Mouse (Mus musculus) urinary bladder, postnatal 36 days (tissue): Measurements from ENCODE around the gene Mbnl1.

Experiments
- DNase-seq, 2 experiments: peaks; one replicate each; pipeline ENCODE4 v3.0.0; 2022; ENCODE audit warnings: low spot score in 2 of 2, mixed read lengths in 1 of 2

The Mbnl1 gene

GRCm38 (mm10) chr3:60517234-60517787 is 44.7 kb downstream of the Mbnl1 start:
- DNase-seq: no peak

- DNase-seq: no peak
Measured at GRCm38 (mm10) chr3:60519337-60519736, 46.7 kb downstream of the Mbnl1 start.

- DNase-seq: no peak
Measured at GRCm38 (mm10) chr3:60524127-60524526, 51.5 kb downstream of the Mbnl1 start.

- no peak for DNase-seq
Measured at GRCm38 (mm10) chr3:60531286-60531685, 58.7 kb downstream of the Mbnl1 start.

GRCm38 (mm10) chr3:60531826-60532225 is 59.2 kb downstream of the Mbnl1 start:
- DNase-seq: no peak

DNA sequence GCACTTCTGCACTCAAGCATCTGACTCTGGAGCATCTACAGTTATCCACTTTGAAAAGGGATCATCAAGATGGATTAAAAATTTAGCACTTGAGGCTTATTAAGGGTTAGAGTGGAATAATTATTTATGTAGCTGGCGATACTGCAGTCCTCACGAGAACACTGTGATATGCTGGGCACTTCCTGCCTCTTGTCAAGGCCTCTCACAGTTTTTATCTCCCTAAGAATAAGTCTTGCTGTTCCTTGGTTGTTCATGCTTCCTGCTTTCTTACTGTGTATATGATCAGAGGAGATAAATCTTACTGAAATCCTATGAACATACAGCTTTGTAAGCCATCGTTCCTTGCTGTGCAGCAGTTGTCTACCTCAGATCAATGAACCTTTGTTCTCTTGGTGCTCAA is 62.6 kb downstream of the Mbnl1 start:
- no peak for DNase-seq

GRCm38 (mm10) chr3:60537063-60537462 is 64.4 kb downstream of the Mbnl1 start:
- DNase-seq: no peak

DNA sequence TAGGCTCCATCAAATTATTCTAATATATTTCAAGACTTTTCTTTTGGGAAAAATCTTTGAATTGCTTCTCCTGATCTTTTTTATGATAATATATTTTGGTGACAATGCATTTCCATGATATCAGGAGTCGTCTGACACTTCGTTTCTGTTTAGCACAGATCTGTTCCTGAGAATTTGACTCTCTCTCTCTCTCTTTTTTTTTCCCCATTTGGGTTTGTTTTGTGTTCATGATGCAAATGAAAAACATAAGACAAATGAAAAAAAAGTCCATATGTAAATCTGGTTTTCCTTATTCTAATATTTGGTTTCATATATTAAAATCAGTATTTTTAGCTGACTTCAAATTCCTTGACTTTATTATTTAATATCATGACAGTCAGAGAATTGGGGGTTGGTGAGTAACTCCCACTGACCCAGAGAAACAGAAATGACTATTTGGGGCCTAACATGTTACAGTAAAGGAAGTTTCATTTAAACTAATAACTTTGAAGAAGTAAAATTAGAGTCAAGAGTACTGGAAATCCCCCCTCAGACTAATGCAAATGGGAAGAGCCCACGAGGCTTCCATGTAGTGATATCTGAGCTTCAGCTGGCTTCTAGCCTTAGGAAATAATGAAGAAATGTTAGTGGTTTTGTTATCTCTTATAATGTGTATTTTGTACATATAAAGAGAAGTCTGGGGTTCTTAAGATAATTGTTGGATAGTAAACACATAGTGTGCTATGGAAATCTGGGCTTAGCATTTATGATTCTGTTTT is 65.8 kb downstream of the Mbnl1 start:
- no peak for DNase-seq

GRCm38 (mm10) chr3:60541121-60541520 is 68.5 kb downstream of the Mbnl1 start:
- no peak for DNase-seq

GRCm38 (mm10) chr3:60546196-60546595 is 73.6 kb downstream of the Mbnl1 start:
- DNase-seq: no peak

- DNase-seq: no peak
Measured at GRCm38 (mm10) chr3:60546904-60547303, 74.3 kb downstream of the Mbnl1 start.

GRCm38 (mm10) chr3:60550492-60550891 is 77.9 kb downstream of the Mbnl1 start:
- no peak for DNase-seq

- no peak for DNase-seq
Measured at GRCm38 (mm10) chr3:60551650-60552049, 79.0 kb downstream of the Mbnl1 start.

- DNase-seq: no peak
Measured at GRCm38 (mm10) chr3:60553011-60553410, 80.4 kb downstream of the Mbnl1 start.

DNA sequence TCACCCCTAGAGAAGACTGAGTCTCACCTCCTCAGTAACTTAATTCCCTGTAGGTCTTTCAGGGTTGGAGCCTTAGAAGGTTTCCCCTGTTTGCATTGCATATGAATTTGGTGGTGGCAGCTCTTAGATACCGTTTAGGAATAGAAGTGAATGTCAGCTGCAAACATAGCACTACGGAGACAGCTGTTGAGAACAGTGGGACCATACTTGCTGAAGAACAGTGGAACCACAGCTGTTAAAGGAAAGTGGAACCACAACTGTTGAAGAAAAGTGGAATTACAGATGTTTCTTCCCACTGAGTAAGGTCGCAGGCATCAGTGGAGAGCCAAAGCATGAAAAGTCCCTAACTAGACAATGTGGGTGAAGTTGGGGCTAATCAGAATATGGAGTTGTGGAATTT is 84.0 kb downstream of the Mbnl1 start:
- no peak for DNase-seq

DNA sequence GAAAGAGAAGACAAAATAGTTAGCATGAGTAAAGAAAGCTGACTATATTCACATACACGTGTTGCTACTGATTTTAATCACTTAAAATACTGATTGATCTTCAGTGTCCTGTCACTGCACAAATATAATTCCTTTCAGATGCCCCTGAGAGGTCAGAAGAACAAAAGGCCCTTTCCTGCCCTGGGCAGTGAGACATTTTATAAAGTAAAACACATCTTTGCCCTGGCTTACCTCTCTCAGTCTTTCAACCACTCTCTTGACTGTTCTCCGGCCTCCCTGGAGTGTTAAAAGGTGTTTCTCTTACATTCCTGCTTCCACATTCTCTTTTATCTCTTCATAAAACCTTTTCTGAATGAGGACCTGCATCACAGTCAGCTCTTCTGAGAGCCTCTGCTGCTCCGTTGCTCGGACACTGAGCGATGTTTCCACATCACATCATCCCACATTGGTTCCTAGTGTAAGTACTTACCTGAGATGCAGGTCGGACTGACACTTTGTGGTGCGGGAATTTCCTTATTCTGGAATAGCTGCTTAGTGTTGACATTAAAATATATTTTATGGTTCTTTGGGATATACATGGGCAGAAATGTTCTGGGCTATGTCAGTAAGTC is 85.7 kb downstream of the Mbnl1 start:
- DNase-seq: no peak

DNA sequence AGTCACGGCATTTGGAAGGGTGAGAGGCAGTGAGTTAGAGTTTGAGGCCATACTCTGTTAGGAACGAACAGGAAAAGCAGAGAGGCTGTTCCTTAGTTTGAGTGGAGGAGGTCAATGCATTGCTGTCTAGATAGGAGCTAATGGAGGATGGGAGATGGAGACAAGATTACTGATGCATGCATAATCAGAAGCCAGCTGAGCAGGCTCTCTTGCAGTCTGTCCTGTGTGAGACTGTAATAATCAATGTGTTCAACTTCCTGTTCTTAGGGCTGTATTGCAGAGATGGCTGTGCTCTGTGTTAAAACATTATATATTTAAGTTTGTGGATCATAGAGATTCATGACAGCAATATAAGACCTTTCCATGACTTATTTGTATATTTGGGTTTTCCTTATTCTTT is 87.1 kb downstream of the Mbnl1 start:
- DNase-seq: no peak

DNA sequence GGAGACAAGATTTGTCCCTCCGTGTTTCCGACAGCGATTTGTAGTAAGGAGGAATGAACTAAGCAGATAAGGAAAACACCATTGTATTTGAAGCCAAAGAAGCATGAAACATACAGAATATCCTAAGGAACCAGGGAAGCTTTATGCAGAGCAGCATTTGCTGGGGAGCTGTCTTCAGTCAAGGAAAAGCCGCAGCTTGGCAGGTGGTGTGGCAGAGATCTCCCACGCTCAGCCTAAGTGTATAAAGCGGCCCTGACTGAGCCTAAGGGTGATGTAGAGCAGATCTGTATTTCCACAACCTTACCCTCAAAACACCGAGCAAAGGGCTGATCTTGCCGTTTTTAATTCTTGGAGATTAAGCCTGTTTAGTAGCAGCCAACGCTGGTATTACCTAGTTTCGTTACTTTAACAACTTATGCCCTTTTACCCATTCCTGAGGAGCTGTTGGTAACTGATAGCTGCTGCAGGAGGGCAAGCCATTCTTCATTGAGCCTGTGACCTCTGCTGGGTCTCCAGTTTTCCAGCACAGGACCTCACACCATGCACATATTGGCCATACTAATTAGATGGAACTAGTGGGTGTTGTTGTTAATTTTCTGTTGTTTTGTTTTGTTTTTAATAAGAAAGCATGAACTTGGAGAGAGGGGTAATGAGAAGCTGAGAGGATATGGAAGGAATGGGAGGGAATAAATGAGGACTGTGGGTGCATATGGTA is 91.1 kb downstream of the Mbnl1 start:
- no peak for DNase-seq

DNA sequence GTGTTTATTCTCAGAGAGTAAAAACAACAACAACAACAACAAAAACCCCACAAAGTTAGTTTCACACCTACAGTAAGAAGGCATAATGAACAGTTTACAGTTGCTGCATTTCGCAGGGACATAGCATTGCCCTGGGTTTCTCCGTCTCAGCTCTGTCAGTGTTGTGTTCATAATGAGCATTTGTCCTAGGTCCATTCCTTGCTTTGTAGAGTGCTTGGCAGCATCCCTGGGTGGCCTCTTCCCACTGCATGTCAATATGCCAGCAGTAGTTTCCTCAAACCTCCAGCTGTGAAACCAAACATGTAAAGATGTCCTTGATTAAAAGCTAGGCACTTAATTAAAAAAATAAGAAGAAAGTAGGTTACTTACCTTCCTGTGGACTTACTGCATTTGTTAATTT is 91.6 kb downstream of the Mbnl1 start:
- DNase-seq: no peak

DNA sequence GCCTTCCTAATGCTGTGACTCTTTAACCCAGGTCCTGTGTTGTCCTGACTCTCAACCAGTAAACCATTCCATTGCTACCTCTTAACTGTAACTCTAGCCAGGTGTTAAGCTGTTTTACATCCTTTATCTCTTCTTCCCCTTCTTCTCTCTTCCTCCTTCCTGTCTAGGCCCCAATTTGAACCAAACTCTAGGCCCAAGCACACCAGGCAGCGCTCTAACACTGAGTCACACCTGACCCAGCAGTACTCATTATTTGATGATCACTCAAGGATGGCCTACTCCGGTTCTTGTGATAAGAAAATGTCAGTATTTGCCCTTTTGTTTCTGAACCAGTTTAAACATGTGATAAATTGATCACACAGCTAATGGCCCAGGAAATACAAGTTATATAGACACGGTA is 92.6 kb downstream of the Mbnl1 start:
- no peak for DNase-seq

GRCm38 (mm10) chr3:60565950-60566349 is 93.3 kb downstream of the Mbnl1 start:
- no peak for DNase-seq

GRCm38 (mm10) chr3:60568171-60568684 is 95.6 kb downstream of the Mbnl1 start:
- no peak for DNase-seq
